Mouse (Mus musculus): ENCODE data around the gene Garnl3.
"Not testable (repeated sequence)": the region's sequence is repeated elsewhere in the genome, so short reads cannot be mapped to it uniquely, and the experiment has no call there.

Gene Garnl3

DNA sequence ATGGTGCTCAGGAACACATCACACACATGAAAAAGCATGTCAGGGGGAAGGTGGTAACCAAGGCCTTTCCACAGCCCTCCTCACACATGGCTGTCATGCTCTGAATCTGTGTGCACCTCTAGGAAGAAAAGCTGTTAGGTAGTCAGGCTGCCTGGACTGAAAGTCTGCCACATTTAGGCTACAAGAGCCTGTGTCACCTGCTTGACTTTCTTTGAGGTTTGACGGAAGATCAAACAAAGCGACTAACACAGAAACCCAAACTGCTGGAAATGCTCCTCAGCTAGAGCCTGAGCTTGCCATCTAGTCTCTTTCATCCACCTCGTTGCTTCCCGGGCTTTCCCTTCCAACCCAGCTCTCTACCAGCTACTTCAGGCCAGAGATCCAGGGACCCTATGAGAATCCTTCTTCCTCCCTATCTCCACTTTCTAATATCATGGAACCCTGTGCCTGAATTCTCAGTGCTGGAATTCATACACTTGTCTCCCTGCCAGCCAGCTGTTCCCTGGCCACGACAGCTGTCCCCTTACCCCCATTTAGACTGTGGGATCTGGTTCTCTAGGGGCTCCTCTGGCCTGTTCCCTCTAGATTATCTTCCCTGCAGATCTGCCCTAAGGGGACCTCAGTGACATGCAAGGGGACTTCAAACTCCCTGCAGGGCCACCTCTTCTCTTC lies 98.9 kb downstream of the Garnl3 start:
- in situ Hi-C loops (cut with MboI, MseI), result loop anchor here (5.0 kb wide), 1 partner anchor 75 kb away; no protein-coding TSS in a partner anchor

GRCm38 (mm10) chr2:33025040-33025439 lies 106.4 kb downstream of the Garnl3 start:
- in situ Hi-C loops (cut with MboI, MseI), result no loop called here

DNA sequence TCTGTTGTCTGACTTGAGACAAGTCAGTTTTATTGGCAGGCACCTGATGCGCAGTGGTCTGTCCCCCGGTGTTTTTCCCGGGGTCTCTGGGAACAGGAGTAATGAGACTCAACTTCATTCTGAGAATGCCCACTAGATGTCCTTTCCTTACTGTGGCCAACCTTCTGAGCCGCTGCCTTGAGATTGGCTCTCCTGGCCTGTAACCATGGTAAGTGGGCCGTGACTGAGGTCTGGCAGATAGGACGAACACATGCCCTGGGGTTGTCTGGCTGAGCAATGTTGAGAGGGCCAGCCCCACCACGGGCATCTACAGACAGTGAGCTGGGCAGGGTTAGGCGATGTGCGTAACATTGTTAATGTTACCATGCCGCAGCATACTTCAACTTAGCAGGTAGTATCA lies 106.9 kb downstream of the Garnl3 start:
- in situ Hi-C loops (cut with MboI, MseI), result no loop called here

DNA sequence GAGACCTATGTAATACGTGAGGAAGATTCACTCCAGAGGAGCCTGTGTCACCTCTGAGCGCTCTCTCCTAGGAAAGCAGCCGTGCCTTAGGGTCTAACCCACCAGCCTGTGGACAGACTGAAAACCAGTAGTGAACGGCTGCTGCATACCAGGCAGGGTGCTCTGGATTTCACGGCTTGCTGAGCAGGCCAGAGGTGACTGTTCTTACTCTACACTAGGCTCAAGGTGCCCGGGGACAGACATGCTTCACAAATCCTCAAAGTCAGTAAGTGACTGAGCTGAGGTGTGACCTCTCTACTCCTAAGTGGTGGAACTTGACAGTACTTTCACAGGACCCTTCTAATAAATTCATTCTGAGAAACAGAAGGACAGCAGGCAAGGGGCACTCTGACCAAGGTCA lies 108.6 kb downstream of the Garnl3 start:
- in situ Hi-C loops (cut with MboI, MseI), result no loop called here

DNA sequence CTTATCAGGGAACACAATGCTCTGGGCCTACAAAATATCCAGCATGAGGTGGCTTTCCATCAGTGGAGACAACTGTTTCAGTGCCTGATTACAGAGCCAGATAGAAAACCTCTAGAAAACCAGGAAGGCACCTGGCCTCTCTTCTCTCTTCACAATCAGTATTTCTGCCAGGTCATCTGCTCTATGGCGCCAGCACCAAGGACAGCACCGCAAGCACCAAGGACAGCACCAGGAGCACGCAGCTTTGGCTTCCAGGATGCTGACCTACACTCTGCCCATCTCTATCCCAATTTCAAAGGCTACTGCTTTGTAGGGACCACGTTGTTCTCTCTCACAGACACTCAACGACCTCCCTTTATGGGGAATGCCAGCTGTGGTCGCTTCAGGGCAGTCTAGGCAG lies 113.4 kb downstream of the Garnl3 start:
- in situ Hi-C loops (cut with MboI, MseI), result no loop called here

DNA sequence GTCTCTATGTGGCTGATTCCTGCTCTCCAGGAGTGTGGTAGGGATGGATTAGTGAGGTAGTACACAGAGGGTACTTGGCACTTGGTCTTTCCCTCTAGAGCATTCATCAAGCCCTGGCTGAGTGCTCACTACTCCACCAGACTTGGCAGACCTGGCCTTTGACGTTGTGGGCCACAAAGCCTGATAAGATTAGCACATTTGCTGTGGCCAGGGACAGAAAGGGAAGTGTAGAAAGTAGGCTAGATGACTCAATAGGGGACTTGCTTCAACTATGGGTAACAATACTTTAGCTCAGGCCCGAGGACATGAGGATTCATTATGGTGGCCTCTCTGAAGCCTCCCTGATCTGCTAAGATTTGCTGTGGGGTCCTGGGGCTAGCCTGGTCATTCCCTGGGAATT lies 114.3 kb downstream of the Garnl3 start:
- in situ Hi-C loops (cut with MboI, MseI), result no loop called here

DNA sequence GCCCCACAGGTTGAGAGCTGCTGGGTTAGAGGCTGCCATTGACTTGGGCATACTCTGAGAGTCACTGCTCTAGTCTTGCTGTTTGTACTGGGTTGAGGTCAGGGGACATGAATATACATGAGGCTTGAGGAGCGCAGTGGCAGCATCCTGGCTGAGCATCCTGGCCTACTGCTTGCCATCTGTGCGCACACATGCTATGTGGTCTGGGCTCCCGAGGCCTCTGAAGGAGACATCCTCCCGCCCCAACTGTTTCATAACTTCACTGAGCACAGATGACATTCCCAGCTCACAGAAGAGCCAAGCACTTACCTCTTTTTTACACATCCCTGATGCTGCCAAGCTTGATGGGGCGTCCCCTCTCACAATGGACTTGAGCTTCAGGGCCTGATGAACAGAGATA lies 116.6 kb downstream of the Garnl3 start:
- in situ Hi-C loops (cut with MboI, MseI), result no loop called here

DNA sequence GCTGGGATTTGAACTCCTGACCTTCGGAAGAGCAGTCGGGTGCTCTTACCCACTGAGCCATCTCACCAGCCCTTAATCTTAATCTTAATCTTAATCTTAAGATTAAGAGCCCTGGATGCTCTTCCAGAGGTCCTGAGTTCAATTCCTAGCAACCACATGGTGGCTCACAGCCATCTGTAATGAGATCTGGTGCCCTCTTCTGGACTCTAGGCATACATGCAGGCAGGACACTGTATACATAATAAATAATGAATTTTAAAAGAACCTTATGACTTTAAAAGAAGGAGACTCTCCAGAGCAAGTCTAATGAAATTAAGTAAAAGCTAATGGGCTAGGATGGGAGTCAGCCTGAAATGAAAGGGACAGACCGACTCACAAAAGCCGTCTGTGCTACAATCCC lies 122.4 kb downstream of the Garnl3 start:
- in situ Hi-C loops (cut with MboI, MseI), result not testable (repeated sequence)

DNA sequence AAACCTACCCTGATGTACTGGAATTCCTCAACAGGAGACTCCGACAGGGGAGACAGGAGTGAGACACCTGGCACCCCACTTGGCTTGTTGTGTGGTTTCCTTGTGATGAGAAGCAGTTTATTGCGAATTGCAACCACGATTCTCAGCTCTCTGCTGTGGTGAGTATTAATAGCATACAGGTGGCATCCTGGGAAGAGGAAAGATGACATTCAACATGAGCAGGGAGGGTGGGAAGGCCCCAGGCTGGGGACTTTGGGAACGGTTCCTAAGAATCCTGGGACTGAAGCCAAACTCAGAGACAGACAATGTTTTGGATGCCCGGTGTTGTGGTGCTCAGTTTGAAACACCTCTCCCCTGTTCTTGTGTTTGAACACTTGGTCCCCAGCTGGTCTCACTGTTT lies 126.4 kb downstream of the Garnl3 start:
- in situ Hi-C loops (cut with MboI, MseI), result no loop called here

- in situ Hi-C loops (cut with MboI, MseI), result no loop called here
Observed at GRCm38 (mm10) chr2:33002144-33002543, 129.3 kb downstream of the Garnl3 start.

DNA sequence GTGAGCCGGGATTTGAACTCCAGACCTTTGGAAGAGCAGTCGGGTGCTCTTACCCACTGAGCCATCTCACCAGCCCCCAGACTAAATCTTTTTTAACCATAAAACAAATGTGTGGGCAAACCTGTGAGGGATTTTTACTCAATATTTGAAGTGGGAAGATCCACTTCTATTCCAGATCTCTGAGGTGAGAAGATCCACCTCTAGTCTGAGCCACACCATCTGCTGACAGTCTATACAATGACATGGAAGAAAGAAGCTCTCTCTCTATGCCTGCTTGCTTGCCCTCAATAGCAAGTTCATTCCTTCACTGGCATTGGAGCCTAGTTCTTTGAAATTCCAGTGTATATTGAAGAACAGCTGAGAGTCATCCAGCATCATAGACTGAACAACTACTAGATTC lies 131.7 kb downstream of the Garnl3 start:
- in situ Hi-C loops (cut with MboI, MseI), result no loop called here

DNA sequence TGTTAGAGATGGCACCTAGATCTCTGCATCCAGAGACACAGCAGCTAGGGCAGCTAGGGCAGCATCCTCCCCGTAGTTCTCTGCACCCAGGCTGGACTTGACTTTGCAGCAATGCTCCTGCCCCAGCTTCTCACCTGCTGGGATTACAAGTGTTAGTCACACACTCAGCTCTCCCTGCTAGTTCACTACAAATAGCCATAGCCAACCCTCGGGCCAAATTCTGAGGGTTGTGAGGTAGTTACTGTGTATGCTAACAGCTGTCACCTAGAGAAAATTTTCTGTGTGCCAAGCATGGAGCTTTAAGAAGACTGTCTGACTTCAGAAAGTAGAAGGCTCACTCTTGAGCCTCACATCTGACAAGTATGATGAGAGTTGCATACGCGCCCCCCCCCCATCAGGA lies 133.7 kb downstream of the Garnl3 start:
- in situ Hi-C loops (cut with MboI, MseI), result no loop called here

GRCm38 (mm10) chr2:32997081-32997480 lies 134.4 kb downstream of the Garnl3 start:
- in situ Hi-C loops (cut with MboI, MseI), result no loop called here

DNA sequence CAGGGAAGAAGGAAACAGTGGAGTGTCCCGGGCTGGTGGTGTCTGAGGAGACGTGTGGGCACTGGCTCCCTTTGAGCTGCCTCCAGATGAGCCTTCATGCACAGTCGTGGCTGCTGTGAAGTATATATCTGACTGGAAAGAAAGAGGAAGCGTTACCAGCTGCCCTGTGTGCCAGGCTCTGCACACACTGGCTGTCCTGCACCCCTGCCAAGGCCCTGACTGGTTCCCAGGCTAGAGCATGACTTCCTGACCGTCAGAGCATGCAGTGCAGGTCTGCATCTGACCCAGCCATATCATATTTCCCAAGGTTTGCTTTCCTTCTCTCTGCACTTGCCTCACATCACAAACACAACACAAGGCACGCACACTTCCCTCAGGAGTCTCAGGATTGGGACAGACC lies 139.3 kb downstream of the Garnl3 start:
- in situ Hi-C loops (cut with MboI, MseI), result no loop called here

GRCm38 (mm10) chr2:32990167-32990832 lies 141.2 kb downstream of the Garnl3 start:
- in situ Hi-C loops (cut with MboI, MseI), result no loop called here

DNA sequence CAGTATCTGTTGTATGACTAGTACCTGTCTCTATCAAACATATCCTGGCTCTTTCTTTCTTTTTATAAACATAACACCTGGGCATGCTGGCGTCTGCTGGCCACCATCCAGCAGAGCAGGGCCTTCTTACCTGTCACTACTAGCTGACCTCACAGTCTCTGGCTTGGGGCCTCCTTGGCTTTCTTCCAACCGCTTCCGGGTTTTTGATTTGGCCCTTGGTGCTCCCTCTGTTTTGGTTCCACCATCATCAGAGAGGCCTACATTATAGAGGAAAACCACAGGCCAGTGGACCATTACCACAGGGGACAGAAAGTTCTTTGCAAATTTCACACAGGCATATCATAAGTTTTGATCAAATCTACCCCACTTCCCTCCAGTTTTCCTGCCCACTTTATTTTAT lies 142.1 kb downstream of the Garnl3 start:
- in situ Hi-C loops (cut with MboI, MseI), result loop anchor here (5.0 kb wide), 1 partner anchor 143 kb away; the partner anchor contains the start of gene Garnl3

DNA sequence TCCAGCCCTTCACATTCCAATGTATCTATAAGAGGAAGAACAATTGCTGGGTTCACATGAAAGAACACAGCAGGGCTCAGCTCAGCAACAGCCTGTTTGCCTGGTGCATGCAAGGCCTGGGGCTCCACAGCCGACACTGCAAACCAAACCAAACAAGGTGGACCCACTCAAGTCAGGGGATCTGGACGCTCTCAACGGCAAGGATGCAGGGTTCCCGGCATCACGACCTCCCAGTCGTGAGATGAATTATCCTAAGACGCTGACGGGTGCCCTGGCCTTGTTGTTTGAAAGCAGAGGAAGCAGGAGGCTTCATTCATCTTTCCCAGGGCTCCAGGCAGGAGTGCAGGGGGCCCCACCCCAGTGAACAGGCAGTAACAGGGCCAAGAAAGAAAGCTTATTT lies 145.6 kb downstream of the Garnl3 start:
- in situ Hi-C loops (cut with MboI, MseI), result loop anchor here (5.0 kb wide), 1 partner anchor 146 kb away; the partner anchor contains the start of gene Garnl3

- in situ Hi-C loops (cut with MboI, MseI), result no loop called here
Observed at GRCm38 (mm10) chr2:32983617-32984016, 147.8 kb downstream of the Garnl3 start.

DNA sequence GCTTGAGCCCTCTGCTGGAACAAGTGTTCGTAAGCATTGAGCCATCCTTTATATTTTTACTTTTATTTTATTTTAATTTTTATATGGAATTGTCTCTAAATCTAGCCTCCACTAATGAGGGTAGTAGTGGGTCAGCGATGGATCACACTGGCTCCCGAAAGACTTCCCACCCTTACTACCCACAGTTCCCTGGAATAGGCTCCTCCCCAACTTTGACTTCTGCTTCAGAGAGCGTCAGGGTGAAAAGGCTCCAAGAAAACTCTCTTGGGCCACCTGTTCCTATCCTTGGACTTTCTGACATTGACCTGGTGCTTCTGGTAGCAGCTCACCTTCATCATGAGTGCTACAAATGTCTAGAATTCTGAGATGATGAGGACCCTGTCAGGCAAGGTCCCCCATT lies 148.8 kb downstream of the Garnl3 start:
- in situ Hi-C loops (cut with MboI, MseI), result no loop called here

DNA sequence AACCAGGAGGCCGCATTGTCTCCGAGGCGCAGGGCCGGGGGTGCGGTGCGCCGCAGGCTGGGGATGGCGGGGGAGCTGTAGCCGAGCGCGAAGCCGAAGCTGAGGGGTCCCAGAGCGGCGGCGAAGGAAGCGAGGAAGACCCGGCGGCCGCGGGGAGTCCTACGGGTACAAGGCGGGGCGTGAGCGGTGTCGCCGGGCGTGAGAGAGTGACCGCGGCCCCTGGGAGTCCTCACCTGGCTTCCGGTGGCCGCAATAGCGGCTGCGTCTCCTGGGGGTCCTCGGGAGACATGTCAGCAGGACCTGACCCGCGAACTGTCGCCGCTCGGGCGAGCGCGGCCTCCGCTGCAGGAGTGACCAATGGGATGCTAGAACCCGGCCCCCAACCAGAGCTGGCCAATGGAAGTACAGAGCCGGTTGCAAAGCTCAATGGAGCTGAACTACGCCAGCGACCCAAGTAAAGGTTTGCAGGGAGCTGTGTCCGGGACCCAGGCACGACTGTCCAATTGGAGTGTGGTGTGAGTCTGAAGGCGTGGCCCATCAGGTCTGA lies 149.7 kb downstream of the Garnl3 start, which contains the start of gene Slc2a8:
TSS of gene Slc2a8 (minus strand) at position 359 of the 547 bp plus-strand sequence.
- in situ Hi-C loops (cut with MboI, MseI), result no loop called here

DNA sequence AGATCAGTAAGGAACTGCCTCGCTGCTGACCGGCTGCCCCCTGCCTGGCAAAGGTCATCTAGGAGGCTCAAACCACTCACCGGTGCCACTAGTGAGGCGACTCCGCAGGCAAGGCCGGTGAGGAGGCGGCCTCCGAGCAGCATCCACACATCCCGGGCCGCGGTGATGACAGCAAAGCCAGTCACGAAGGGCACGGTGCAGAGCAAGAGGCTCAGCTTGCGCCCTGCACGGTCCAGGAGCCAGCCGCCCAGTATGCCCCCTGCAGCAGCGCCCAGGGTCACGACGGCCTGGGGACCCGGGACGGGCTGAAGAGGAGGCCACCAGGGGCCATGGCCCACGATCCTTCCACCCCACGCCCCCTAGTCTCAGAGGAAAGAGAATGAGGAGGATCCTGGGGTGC lies 150.2 kb downstream of the Garnl3 start:
- in situ Hi-C loops (cut with MboI, MseI), result no loop called here

DNA sequence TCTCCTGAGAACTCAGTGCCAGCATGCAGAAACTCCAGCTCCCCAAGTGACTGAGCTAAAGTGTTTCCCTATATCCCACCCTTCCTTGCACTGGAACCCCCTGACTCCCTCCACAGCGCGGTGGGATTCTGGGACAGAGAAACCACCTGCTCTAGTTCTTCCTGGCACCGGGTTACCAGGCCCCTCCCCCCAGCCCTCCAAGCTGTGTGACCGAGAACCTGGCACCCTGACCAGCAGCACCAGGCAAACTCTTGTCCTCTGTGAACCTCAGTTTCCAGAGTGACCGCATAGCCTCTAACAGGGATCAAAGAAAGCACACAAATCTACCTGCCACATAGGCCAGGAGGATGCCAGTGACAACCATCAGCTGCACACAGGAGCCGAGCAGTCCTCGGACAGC lies 151.8 kb downstream of the Garnl3 start:
- in situ Hi-C loops (cut with MboI, MseI), result no loop called here

- in situ Hi-C loops (cut with MboI, MseI), result no loop called here
Observed at GRCm38 (mm10) chr2:32978675-32979074, 152.8 kb downstream of the Garnl3 start.

All from T-helper 1 cell (primary cell).